Comparison of ENCODE assay signal across 11 mouse cellular contexts in the genomic region with DNA sequence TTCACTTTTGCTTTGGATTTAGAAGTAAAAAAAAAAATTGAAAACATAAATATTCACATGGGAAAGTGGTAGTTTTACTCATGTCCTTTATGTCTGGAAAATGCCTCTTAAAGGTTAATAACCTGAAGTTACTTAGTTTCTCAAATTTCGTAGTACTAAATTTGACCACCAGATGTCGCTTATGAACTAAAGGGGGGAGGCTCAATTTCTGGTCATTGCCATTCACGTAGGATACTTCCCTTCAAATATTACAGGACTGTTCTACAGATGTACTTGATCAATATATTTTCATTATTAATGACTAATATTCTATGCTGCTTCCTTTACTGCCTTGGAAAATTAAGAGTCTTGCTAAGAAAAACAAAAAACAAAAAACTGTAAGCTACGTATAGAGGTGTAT.
DNase-seq lines count a peak whose midpoint lies in the region; TF ChIP-seq lines count a peak whose summit lies in the region.
"Had no signal": no experiment of that assay in that cellular context is flagged by ENCODE, and none has a peak within 500 bp of the region (broad histone marks: within the 10 kb centered on the region; RNA-seq: fewer than 3 reads in every experiment).

No protein-coding gene starts in this region.

- TF ChIP-seq POLR2A in brain, embryonic 14.5 days (IDR thresholded peaks at IDR 0.05; ENCODE audit: borderline replicate concordance, extremely low read depth, insufficient read depth, insufficient read length, poor library complexity, severe bottlenecking), result no peak

- TF ChIP-seq CTCF in gastrocnemius, adult 2 months (IDR thresholded peaks at IDR 0.05), result peak; percentile 70
- peak; percentile 10; the same call in 1 of the 2 replicates for TF ChIP-seq CTCF in brain, embryonic 14.5 days (IDR thresholded peaks at IDR 0.05; ENCODE audit: borderline replicate concordance, extremely low read depth, insufficient read depth, insufficient read length)

- no peak for DNase-seq in gastrocnemius, adult 2 months
- no peak for DNase-seq in gastrocnemius, postnatal 10 days
- DNase-seq in lung, postnatal 10 days, result peak; percentile 28
- DNase-seq in lung, adult 18-20 months, result no peak
- DNase-seq in brain, embryonic 14.5 days (ENCODE audit: low read depth), result peak; percentile 66
- DNase-seq in retina, embryonic 14.5 days (ENCODE audit: low spot score), result peak; percentile 78
- DNase-seq in layer of hippocampus, postnatal 36 days, result no peak
- DNase-seq in layer of hippocampus, adult 18-20 months (ENCODE audit: low spot score in 2 of 2), result no peak
- DNase-seq: cerebellum, adult 11-12 months had no signal

- H3K27ac ChIP-seq in gastrocnemius, adult 2 months, result no peak overlapping the region
- H3K27ac ChIP-seq: limb, embryonic 12.5 days had no signal

- intact Hi-C loops in gastrocnemius, adult 2 months (cut with DNase I), result no loop called here

- no peak overlapping the region for H3K4me3 ChIP-seq in gastrocnemius, adult 2 months
- H3K4me3 ChIP-seq: limb, embryonic 12.5 days; myocyte had no signal

Comparison
In these comparisons a context has a peak if more than half of its experiments do, and no peak if none do; other contexts are left out.
1. DNase-seq: peak in lung, postnatal 10 days (single experiment), brain, embryonic 14.5 days (single experiment) and retina, embryonic 14.5 days (single experiment); none in gastrocnemius, adult 2 months (single experiment), gastrocnemius, postnatal 10 days (single experiment), lung, adult 18-20 months (0 of 2), layer of hippocampus, postnatal 36 days (0 of 2) and layer of hippocampus, adult 18-20 months (0 of 2).